Mouse (Mus musculus): ENCODE measurements around the gene Acp5.
A peak's percentile ranks its signal among the peaks of the same experiment; 100 is the strongest.

- TF ChIP-seq CTCF (IDR thresholded peaks at IDR 0.05; ENCODE audit: low read depth) (peak; percentile 14; the same call in 1 of the 2 replicates), EP300 (optimal IDR thresholded peaks at IDR 0.05) (no peak)
Observed at GRCm38 (mm10) chr9:22153810-22154209, 18.3 kb upstream of the Acp5 start.

Data from stomach, postnatal 0 days (tissue).